In the genomic region with DNA sequence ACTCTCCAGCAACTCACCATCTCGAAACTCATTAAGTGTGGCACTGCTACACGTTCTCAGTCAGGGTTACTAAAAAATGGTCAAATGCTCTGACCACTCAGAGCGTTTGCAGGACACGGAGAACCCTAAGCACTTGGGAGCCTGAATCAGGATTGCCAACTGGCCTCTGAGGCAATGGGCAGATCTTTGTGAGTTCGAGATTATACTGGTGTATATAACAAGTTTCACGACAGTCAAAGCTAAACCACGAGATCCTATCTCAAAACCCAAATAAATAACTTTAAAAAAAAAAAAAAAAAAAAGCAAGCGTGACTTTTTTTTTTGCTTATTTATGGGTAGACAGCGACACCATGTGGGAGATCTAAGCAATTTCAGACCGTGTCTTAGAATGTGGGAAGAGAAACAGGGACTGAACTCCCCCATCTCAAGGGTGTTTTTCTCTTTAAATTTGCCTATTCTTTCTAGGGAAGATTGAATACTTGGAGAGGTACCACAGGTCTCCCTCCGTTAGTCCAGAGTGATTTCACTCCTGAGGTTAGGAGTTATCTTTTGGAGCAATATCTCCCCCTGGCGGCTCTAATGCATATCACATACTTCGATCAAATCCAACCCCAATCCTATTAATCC, we compare ENCODE assay signal across 8 mouse cellular contexts. TPM values are rescaled to one million over a fixed set of nuclear protein-coding genes. Genes with fewer than 3 reads are reported as not detected.
DNase-seq lines count a peak whose midpoint lies in the region; ATAC-seq and TF ChIP-seq lines count a peak whose summit lies in the region.

No protein-coding gene starts in this region.

- TF ChIP-seq POLR2A in testis, adult 2 months (IDR thresholded peaks at IDR 0.05; ENCODE audit: control insufficient read depth, low read depth, low read length) = no peak
- TF ChIP-seq POLR2A in kidney, adult 2 months (IDR thresholded peaks at IDR 0.05; ENCODE audit: low read depth, low read length) = no peak

- peak; percentile 11; the same call in 1 of the 2 replicates for TF ChIP-seq CTCF in testis, adult 2 months (IDR thresholded peaks at IDR 0.05; ENCODE audit: control insufficient read depth, insufficient read depth, insufficient replicate concordance, low read depth, low read length)
- peak; percentile 23; the same call in 1 of the 2 replicates for TF ChIP-seq CTCF in kidney, adult 2 months (conservative IDR thresholded peaks at IDR 0.05; ENCODE audit: insufficient read depth, insufficient read length, low read depth, low read length)
- TF ChIP-seq CTCF in lung, embryonic 14.5 days (IDR thresholded peaks at IDR 0.05; ENCODE audit: low read depth) = peak; percentile 77

- no peak overlapping the region; the same call in 1 of the 2 replicates for H3K9ac ChIP-seq in forebrain, embryonic 16.5 days (replicated peaks; ENCODE audit: low read depth, low read length)
- H3K9ac ChIP-seq in lung, embryonic 14.5 days = peak overlapping the region; percentile 59
- H3K9ac ChIP-seq in neural tube, embryonic 15.5 days (replicated peaks) = peak overlapping the region; percentile 47

- no peaks in the 10 kb centered on the region for H3K36me3 ChIP-seq in testis, adult 2 months (ENCODE audit: control insufficient read depth, insufficient read depth, low read length)
- H3K36me3 ChIP-seq in forebrain, embryonic 16.5 days (ENCODE audit: control insufficient read depth, insufficient read depth) = no peaks in the 10 kb centered on the region
- H3K36me3 ChIP-seq in kidney, adult 2 months (ENCODE audit: control insufficient read depth, insufficient read depth, low read length) = no peaks in the 10 kb centered on the region
- H3K36me3 ChIP-seq in lung, embryonic 14.5 days (ENCODE audit: insufficient read depth) = no peaks in the 10 kb centered on the region
- H3K36me3 ChIP-seq in neural tube, embryonic 15.5 days = no peaks in the 10 kb centered on the region

- no peaks in the 10 kb centered on the region for H3K27me3 ChIP-seq in testis, adult 2 months (ENCODE audit: control insufficient read depth, insufficient read depth, low read length)
- peaks cover 12% of the 10 kb centered on the region; the same call in 1 of the 2 replicates for H3K27me3 ChIP-seq in forebrain, embryonic 16.5 days (replicated peaks; ENCODE audit: control insufficient read depth, insufficient read depth, low read length)
- no peaks in the 10 kb centered on the region for H3K27me3 ChIP-seq in kidney, adult 2 months (replicated peaks; ENCODE audit: control insufficient read depth, insufficient read depth, low read length)
- H3K27me3 ChIP-seq in lung, embryonic 14.5 days (ENCODE audit: insufficient read depth, low read length) = peaks cover 15% of the 10 kb centered on the region; the same call in 1 of the 2 replicates
- peaks cover 12% of the 10 kb centered on the region; the same call in 1 of the 2 replicates for H3K27me3 ChIP-seq in neural tube, embryonic 15.5 days (replicated peaks)

- no peak for DNase-seq in testis, postnatal 14 days (ENCODE audit: low spot score)
- DNase-seq in cerebellum, adult 18-20 months = peak; percentile 54 to 73
- DNase-seq in kidney, adult 2 months = peak; percentile 65
- DNase-seq in lung, embryonic 14.5 days = peak; percentile 86
- no peak for DNase-seq in urinary bladder, postnatal 36 days (ENCODE audit: low spot score in 2 of 2)

- H3K4me3 ChIP-seq in testis, adult 2 months (ENCODE audit: control insufficient read depth, low read depth, low read length) = peak overlapping the region; percentile 46
- H3K4me3 ChIP-seq in forebrain, embryonic 16.5 days (replicated peaks; ENCODE audit: low read length) = peak overlapping the region; percentile 36
- peak overlapping the region; percentile 19; the same call in 1 of the 2 replicates for H3K4me3 ChIP-seq in kidney, adult 2 months (ENCODE audit: insufficient read depth, low read depth, low read length)
- H3K4me3 ChIP-seq in lung, embryonic 14.5 days (ENCODE audit: low read depth, low read length) = peak overlapping the region; percentile 44
- peak overlapping the region; percentile 40 for H3K4me3 ChIP-seq in neural tube, embryonic 15.5 days (replicated peaks)

- peak; percentile 31 for ATAC-seq in forebrain, embryonic 16.5 days
- ATAC-seq in lung, embryonic 14.5 days (ENCODE audit: insufficient read depth) = peak; percentile 47
- ATAC-seq in neural tube, embryonic 15.5 days (ENCODE audit: low FRiP score) = peak; percentile 21; the same call in 1 of the 2 replicates

- WGBS in forebrain, embryonic 16.5 days = 4% methylated on average over 13 of the region's 13 CpGs
- 1% methylated on average over 13 of the region's 13 CpGs for WGBS in kidney, adult 2 months
- 3% methylated on average over 13 of the region's 13 CpGs for WGBS in lung, embryonic 14.5 days
- 6% methylated on average over 13 of the region's 13 CpGs for WGBS in neural tube, embryonic 15.5 days

- peaks cover 24% of the 10 kb centered on the region for H3K4me1 ChIP-seq in testis, adult 2 months (ENCODE audit: control insufficient read depth, insufficient read depth, low read length)
- H3K4me1 ChIP-seq in forebrain, embryonic 16.5 days (replicated peaks; ENCODE audit: control insufficient read depth, insufficient read depth, low read length) = peaks cover 8% of the 10 kb centered on the region
- H3K4me1 ChIP-seq in kidney, adult 2 months (ENCODE audit: control insufficient read depth, insufficient read depth, low read length) = 0 out of 2 replicates have a peak, but pooled peaks cover 5% of the 10 kb centered on the region
- H3K4me1 ChIP-seq in lung, embryonic 14.5 days (ENCODE audit: insufficient read depth) = 0 out of 2 replicates have a peak, but pooled peaks cover 4% of the 10 kb centered on the region
- peaks cover 14% of the 10 kb centered on the region for H3K4me1 ChIP-seq in neural tube, embryonic 15.5 days

- no peaks in the 10 kb centered on the region for H3K9me3 ChIP-seq in forebrain, embryonic 16.5 days (ENCODE audit: control insufficient read depth, low read length)
- H3K9me3 ChIP-seq in lung, embryonic 14.5 days (ENCODE audit: low read depth, low read length) = no peaks in the 10 kb centered on the region
- no peaks in the 10 kb centered on the region for H3K9me3 ChIP-seq in neural tube, embryonic 15.5 days (replicated peaks)

- H3K27ac ChIP-seq in testis, adult 2 months (ENCODE audit: control insufficient read depth, insufficient read depth, low read depth, low read length) = no peak overlapping the region; the same call in 1 of the 2 replicates
- H3K27ac ChIP-seq in forebrain, embryonic 16.5 days (ENCODE audit: low read length) = no peak overlapping the region
- no peak overlapping the region for H3K27ac ChIP-seq in kidney, adult 2 months (ENCODE audit: insufficient read depth, low read depth, low read length)
- no peak overlapping the region for H3K27ac ChIP-seq in lung, embryonic 14.5 days (ENCODE audit: low read depth)
- H3K27ac ChIP-seq in neural tube, embryonic 15.5 days (replicated peaks) = no peak overlapping the region

- peak overlapping the region; percentile 65 for H3K4me2 ChIP-seq in forebrain, embryonic 16.5 days (ENCODE audit: low read length)
- H3K4me2 ChIP-seq in lung, embryonic 14.5 days = peak overlapping the region; percentile 94
- H3K4me2 ChIP-seq in neural tube, embryonic 15.5 days = peak overlapping the region; percentile 85

RNA-seq across cellular contexts. Expression of a gene that starts 2.8 kb away (rescaled TPM):
- polyA plus RNA-seq in testis, adult 2 months (2012; rRNA removed) = 20.6 and 22.2 TPM in 2 replicates
- not detected in 2 replicates for polyA plus RNA-seq in forebrain, embryonic 16.5 days (2015; fragmentation: Nextera tagmentation; extraction: Ambion mirVana)
- polyA plus RNA-seq in kidney, adult 2 months (2012; rRNA removed) = 0.03 TPM in 1 of 2 replicates, not detected in the other
- 0.14 TPM in 1 of 2 replicates, not detected in the other for polyA plus RNA-seq in lung, embryonic 14.5 days (2014; fragmentation: Nextera tagmentation; extraction: Ambion mirVana)
- polyA plus RNA-seq in neural tube, embryonic 15.5 days (2015; fragmentation: Nextera tagmentation; extraction: Ambion mirVana) = 0.08 TPM in 1 of 2 replicates, not detected in the other

RNA-seq across cellular contexts. Expression of a gene that starts 8.7 kb away (rescaled TPM):
- polyA plus RNA-seq in testis, adult 2 months (2012; rRNA removed) = 1.2 and 2.3 TPM in 2 replicates
- polyA plus RNA-seq in forebrain, embryonic 16.5 days (2015; fragmentation: Nextera tagmentation; extraction: Ambion mirVana) = 0.48 TPM in 1 of 2 replicates, not detected in the other
- 1.2 and 3.8 TPM in 2 replicates for polyA plus RNA-seq in kidney, adult 2 months (2012; rRNA removed)
- polyA plus RNA-seq in lung, embryonic 14.5 days (2014; fragmentation: Nextera tagmentation; extraction: Ambion mirVana) = 0.63 and 0.87 TPM in 2 replicates
- 1.0 and 1.4 TPM in 2 replicates for polyA plus RNA-seq in neural tube, embryonic 15.5 days (2015; fragmentation: Nextera tagmentation; extraction: Ambion mirVana)

RNA-seq across cellular contexts. Expression of a gene that starts 11.1 kb away (rescaled TPM):
- 1.1 and 1.3 TPM in 2 replicates for polyA plus RNA-seq in testis, adult 2 months (2012; rRNA removed)
- 0.20 TPM in 1 of 2 replicates, not detected in the other for polyA plus RNA-seq in forebrain, embryonic 16.5 days (2015; fragmentation: Nextera tagmentation; extraction: Ambion mirVana)
- 1.3 and 1.4 TPM in 2 replicates for polyA plus RNA-seq in kidney, adult 2 months (2012; rRNA removed)
- polyA plus RNA-seq in lung, embryonic 14.5 days (2014; fragmentation: Nextera tagmentation; extraction: Ambion mirVana) = 0.30 and 0.39 TPM in 2 replicates
- 2.3 TPM in 2 replicates for polyA plus RNA-seq in neural tube, embryonic 15.5 days (2015; fragmentation: Nextera tagmentation; extraction: Ambion mirVana)

RNA-seq across cellular contexts. Expression of a gene that starts 15.2 kb away (rescaled TPM):
- polyA plus RNA-seq in testis, adult 2 months (2012; rRNA removed) = 6.9 and 7.5 TPM in 2 replicates
- polyA plus RNA-seq in forebrain, embryonic 16.5 days (2015; fragmentation: Nextera tagmentation; extraction: Ambion mirVana) = 22.2 and 24.3 TPM in 2 replicates
- polyA plus RNA-seq in kidney, adult 2 months (2012; rRNA removed) = 21.5 and 23.9 TPM in 2 replicates
- polyA plus RNA-seq in lung, embryonic 14.5 days (2014; fragmentation: Nextera tagmentation; extraction: Ambion mirVana) = 61.8 and 61.9 TPM in 2 replicates
- 18.6 and 25.4 TPM in 2 replicates for polyA plus RNA-seq in neural tube, embryonic 15.5 days (2015; fragmentation: Nextera tagmentation; extraction: Ambion mirVana)

RNA-seq across cellular contexts. Expression of a gene that starts 18.6 kb away (rescaled TPM):
- 64.5 and 78.9 TPM in 2 replicates for polyA plus RNA-seq in testis, adult 2 months (2012; rRNA removed)
- 21.8 and 30.7 TPM in 2 replicates for polyA plus RNA-seq in forebrain, embryonic 16.5 days (2015; fragmentation: Nextera tagmentation; extraction: Ambion mirVana)
- polyA plus RNA-seq in kidney, adult 2 months (2012; rRNA removed) = 1,587 and 1,621 TPM in 2 replicates
- polyA plus RNA-seq in lung, embryonic 14.5 days (2014; fragmentation: Nextera tagmentation; extraction: Ambion mirVana) = 24.3 and 35.2 TPM in 2 replicates
- polyA plus RNA-seq in neural tube, embryonic 15.5 days (2015; fragmentation: Nextera tagmentation; extraction: Ambion mirVana) = 166 and 190 TPM in 2 replicates

Comparison
In these comparisons a context has a peak if more than half of its experiments do, and no peak if none do; other contexts are left out.
1. CTCF ChIP-seq: peak in every context shown above with its lines; median percentile 77 in lung, embryonic 14.5 days; 23 in kidney, adult 2 months; 11 in testis, adult 2 months.
2. DNase-seq: peak in cerebellum, adult 18-20 months (2 of 2), kidney, adult 2 months (single experiment) and lung, embryonic 14.5 days (single experiment); none in testis, postnatal 14 days (single experiment) and urinary bladder, postnatal 36 days (0 of 2).
3. RNA of a gene that starts 2.8 kb away (polyA plus RNA-seq): 20.6 to 22.2 TPM in testis, adult 2 months; 0.14 TPM in lung, embryonic 14.5 days, 0.08 TPM in neural tube, embryonic 15.5 days, 0.03 TPM in kidney, adult 2 months and not detected in forebrain, embryonic 16.5 days; every median in the first group is over 10 times any median in the second.
4. Peak in every context shown above with its lines, with median percentiles within 50 percentile points of each other: H3K4me3 ChIP-seq, ATAC-seq and H3K4me2 ChIP-seq.